Mouse (Mus musculus): ENCODE results near the gene Ptch2.

Ptch2 gene

GRCm38 (mm10) chr4:117127991-117128686 is 32.3 kb downstream of the Ptch2 start:
- DNase-seq (ENCODE audit: low spot score in 2 of 2): no peak

GRCm38 (mm10) chr4:117130790-117131189 is 34.9 kb downstream of the Ptch2 start:
- DNase-seq (ENCODE audit: low spot score in 2 of 2): no peak

GRCm38 (mm10) chr4:117131198-117131597 is 35.3 kb downstream of the Ptch2 start:
- DNase-seq (ENCODE audit: low spot score in 2 of 2): no peak

GRCm38 (mm10) chr4:117131890-117132793 is 36.3 kb downstream of the Ptch2 start:
- no peak for DNase-seq (ENCODE audit: low spot score in 2 of 2)

GRCm38 (mm10) chr4:117132794-117133143 is 36.9 kb downstream of the Ptch2 start:
- no peak for DNase-seq (ENCODE audit: low spot score in 2 of 2)

- no peak for DNase-seq (ENCODE audit: low spot score in 2 of 2)
These were observed 37.5 kb downstream of the Ptch2 start for GRCm38 (mm10) chr4:117133366-117133796.

GRCm38 (mm10) chr4:117133817-117134600 is 38.1 kb downstream of the Ptch2 start, which contains the start of gene Plk3:
TSS of gene Plk3 (minus strand) at chr4:117133963.
- DNase-seq (ENCODE audit: low spot score in 2 of 2): peak; percentile 95 to 97

- DNase-seq (ENCODE audit: low spot score in 2 of 2): no peak
These were observed 38.7 kb downstream of the Ptch2 start for GRCm38 (mm10) chr4:117134601-117134995.

GRCm38 (mm10) chr4:117136034-117136433 is 40.2 kb downstream of the Ptch2 start:
- DNase-seq (ENCODE audit: low spot score in 2 of 2): no peak

- DNase-seq (ENCODE audit: low spot score in 2 of 2): no peak
These were observed 42.7 kb downstream of the Ptch2 start for GRCm38 (mm10) chr4:117138295-117139216.

- no peak for DNase-seq (ENCODE audit: low spot score in 2 of 2)
These were observed 43.3 kb downstream of the Ptch2 start for GRCm38 (mm10) chr4:117139217-117139612.

- DNase-seq (ENCODE audit: low spot score in 2 of 2): no peak
These were observed 44.7 kb downstream of the Ptch2 start for GRCm38 (mm10) chr4:117140613-117141012.

- DNase-seq (ENCODE audit: low spot score in 2 of 2): no peak
These were observed 47.1 kb downstream of the Ptch2 start for GRCm38 (mm10) chr4:117143023-117143422.

GRCm38 (mm10) chr4:117145248-117145647 is 49.4 kb downstream of the Ptch2 start:
- no peak for DNase-seq (ENCODE audit: low spot score in 2 of 2)

GRCm38 (mm10) chr4:117146176-117146575 is 50.3 kb downstream of the Ptch2 start:
- DNase-seq (ENCODE audit: low spot score in 2 of 2): peak; percentile 51 to 71

- no peak for DNase-seq (ENCODE audit: low spot score in 2 of 2)
These were observed 52.3 kb downstream of the Ptch2 start for GRCm38 (mm10) chr4:117148047-117148713.

- no peak for DNase-seq (ENCODE audit: low spot score in 2 of 2)
These were observed 52.9 kb downstream of the Ptch2 start for GRCm38 (mm10) chr4:117148815-117149214.

GRCm38 (mm10) chr4:117149291-117150211 is 53.7 kb downstream of the Ptch2 start:
- no peak for DNase-seq (ENCODE audit: low spot score in 2 of 2)

- DNase-seq (ENCODE audit: low spot score in 2 of 2): no peak
These were observed 54.4 kb downstream of the Ptch2 start for GRCm38 (mm10) chr4:117150212-117150733.

Measured in right cerebral cortex, postnatal 36 days (tissue).